In the genomic region with DNA sequence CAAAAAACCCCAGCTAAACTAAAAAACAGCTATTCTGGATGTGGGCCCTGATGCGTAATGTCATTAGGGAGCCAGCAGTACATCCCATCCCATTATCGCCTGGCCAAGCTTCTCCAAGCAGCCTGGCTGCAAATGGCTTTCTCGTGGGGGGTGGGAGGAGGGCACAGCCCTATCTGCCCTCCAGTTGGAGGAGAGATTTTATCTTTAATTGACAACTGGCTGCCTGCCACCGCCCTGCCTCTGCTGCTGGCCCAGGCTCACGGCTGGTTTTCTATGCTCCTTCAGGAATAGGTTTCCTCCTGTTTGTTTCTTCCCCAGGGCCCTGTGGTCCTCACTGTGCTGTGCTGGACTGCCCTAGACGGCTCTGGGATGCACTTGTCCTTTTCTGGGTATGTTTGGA, we compare ENCODE assay signal across 17 mouse cellular contexts. TPM values are rescaled to one million over a fixed set of nuclear protein-coding genes. Genes with fewer than 3 reads are reported as not detected.
DNase-seq lines count a peak whose midpoint lies in the region; ATAC-seq lines count a peak whose summit lies in the region.
"Had no signal": no experiment of that assay in that cellular context is flagged by ENCODE, and none has a peak within 500 bp of the region (broad histone marks: within the 10 kb centered on the region; RNA-seq: fewer than 3 reads in every experiment).

No protein-coding gene starts in this region.

- no peak overlapping the region for H3K9ac ChIP-seq in neural tube, embryonic 15.5 days (replicated peaks)
- H3K9ac ChIP-seq: intestine, embryonic 15.5 days; limb, embryonic 13.5 days had no signal

- H3K27ac ChIP-seq in neural tube, embryonic 15.5 days (replicated peaks) = no peak overlapping the region
- H3K27ac ChIP-seq: intestine, embryonic 15.5 days; kidney, postnatal 0 days; limb, embryonic 13.5 days had no signal

- 0 out of 2 replicates have a peak, but pooled peaks have one; percentile 29 for ATAC-seq in neural tube, embryonic 15.5 days (ENCODE audit: low FRiP score)
- ATAC-seq: intestine, embryonic 15.5 days had no signal

- H3K9me3 ChIP-seq in neural tube, embryonic 15.5 days (replicated peaks) = no peaks in the 10 kb centered on the region
- H3K9me3 ChIP-seq: intestine, embryonic 15.5 days had no signal

- H3K27me3 ChIP-seq in neural tube, embryonic 15.5 days (replicated peaks) = no peaks in the 10 kb centered on the region
- H3K27me3 ChIP-seq: limb, embryonic 13.5 days had no signal

- peaks cover 9% of the 10 kb centered on the region; the same call in 1 of the 2 replicates for H3K4me1 ChIP-seq in neural tube, embryonic 15.5 days
- H3K4me1 ChIP-seq: intestine, embryonic 15.5 days had no signal

- DNase-seq in adrenal gland, adult (ENCODE audit: inconsistent age in 2 of 2, low spot score in 1 of 2) = peak; percentile 33 to 56
- DNase-seq in adrenal gland, adult 18-20 months (ENCODE audit: low spot score in 2 of 2) = no peak
- peak; percentile 39 for DNase-seq in gastrocnemius, postnatal 10 days
- no peak for DNase-seq in gastrocnemius, adult 8-10 months (ENCODE audit: low spot score in 2 of 2)
- DNase-seq in right cerebral cortex, postnatal 10 days (ENCODE audit: low spot score in 2 of 2) = peak; percentile 57 to 70
- DNase-seq in right cerebral cortex, adult 18-20 months = no peak
- no peak for DNase-seq in urinary bladder, adult 2 months (ENCODE audit: low spot score)
- DNase-seq: cerebellum, adult 8-10 months; heart, postnatal 10 days; lung, postnatal 36 days had no signal

- H3K4me2 ChIP-seq in neural tube, embryonic 15.5 days = no peak overlapping the region
- H3K4me2 ChIP-seq: intestine, embryonic 15.5 days; limb, embryonic 13.5 days had no signal

- H3K36me3 ChIP-seq in neural tube, embryonic 15.5 days = no peaks in the 10 kb centered on the region
- H3K36me3 ChIP-seq: intestine, embryonic 15.5 days; limb, embryonic 13.5 days had no signal

- H3K4me3 ChIP-seq in neural tube, embryonic 15.5 days (replicated peaks) = no peak overlapping the region
- H3K4me3 ChIP-seq: erythroblast, embryonic 14.5 days; intestine, embryonic 15.5 days; limb, embryonic 13.5 days had no signal

- WGBS in neural tube, embryonic 15.5 days = 41% methylated on average over 6 of the region's 6 CpGs

RNA-seq across cellular contexts. Expression of gene Kcnc4, which starts 22.9 kb away (rescaled TPM):
- 10 to 100 TPM in 1 of 2 experiments, 1 to 10 TPM in 1; 9.4 to 12.9 TPM for total RNA-seq in adrenal gland, adult 18-20 months (2021)
- 10 to 100 TPM; 53.2 to 59.6 TPM for total RNA-seq in gastrocnemius, postnatal 10 days (2021)
- 10 to 100 TPM; 42.7 to 61.6 (median 50.2) TPM for total RNA-seq in gastrocnemius, adult 8-10 months (2022)
- 9.1 TPM in 2 replicates for polyA plus RNA-seq in neural tube, embryonic 15.5 days (2015; fragmentation: Nextera tagmentation; extraction: Ambion mirVana)
- polyA plus RNA-seq in urinary bladder, adult 2 months (2012; rRNA removed) = 9.1 and 10.5 TPM in 2 replicates
- total RNA-seq: neutrophil, adult 5-6 weeks had no signal
- polyA plus RNA-seq: erythroblast, embryonic 14.5 days; thymus, postnatal 0 days had no signal

Comparison
In these comparisons a context has a peak if more than half of its experiments do, and no peak if none do; other contexts are left out.
1. DNase-seq: peak in adrenal gland, adult (2 of 2), gastrocnemius, postnatal 10 days (single experiment) and right cerebral cortex, postnatal 10 days (2 of 2); none in adrenal gland, adult 18-20 months (0 of 2), gastrocnemius, adult 8-10 months (0 of 2), right cerebral cortex, adult 18-20 months (single experiment) and urinary bladder, adult 2 months (single experiment).